Mouse (Mus musculus): ENCODE results near the gene Gm28308. TPM values are rescaled to one million over a fixed set of nuclear protein-coding genes. Genes with fewer than 3 reads are reported as not detected.

Gm28308 gene
- polyA plus RNA-seq, 1 experiment, result not detected

DNA sequence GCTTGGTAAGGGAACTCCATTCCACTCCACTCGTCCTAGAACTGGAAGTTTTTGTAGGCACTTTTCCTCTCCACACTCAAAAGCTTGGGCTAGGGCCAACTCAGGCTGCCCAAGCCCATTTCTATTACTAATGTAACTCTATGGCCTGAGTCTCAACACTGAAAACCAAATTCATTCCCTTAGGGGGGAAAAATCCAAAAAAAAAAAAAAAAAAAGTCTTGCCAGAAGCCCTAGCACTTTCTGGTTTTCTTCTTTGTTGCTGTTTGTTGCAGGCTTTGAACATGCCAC is 51.1 kb downstream of the Gm28308 start:
- no peak for DNase-seq (ENCODE audit: low read depth)

DNA sequence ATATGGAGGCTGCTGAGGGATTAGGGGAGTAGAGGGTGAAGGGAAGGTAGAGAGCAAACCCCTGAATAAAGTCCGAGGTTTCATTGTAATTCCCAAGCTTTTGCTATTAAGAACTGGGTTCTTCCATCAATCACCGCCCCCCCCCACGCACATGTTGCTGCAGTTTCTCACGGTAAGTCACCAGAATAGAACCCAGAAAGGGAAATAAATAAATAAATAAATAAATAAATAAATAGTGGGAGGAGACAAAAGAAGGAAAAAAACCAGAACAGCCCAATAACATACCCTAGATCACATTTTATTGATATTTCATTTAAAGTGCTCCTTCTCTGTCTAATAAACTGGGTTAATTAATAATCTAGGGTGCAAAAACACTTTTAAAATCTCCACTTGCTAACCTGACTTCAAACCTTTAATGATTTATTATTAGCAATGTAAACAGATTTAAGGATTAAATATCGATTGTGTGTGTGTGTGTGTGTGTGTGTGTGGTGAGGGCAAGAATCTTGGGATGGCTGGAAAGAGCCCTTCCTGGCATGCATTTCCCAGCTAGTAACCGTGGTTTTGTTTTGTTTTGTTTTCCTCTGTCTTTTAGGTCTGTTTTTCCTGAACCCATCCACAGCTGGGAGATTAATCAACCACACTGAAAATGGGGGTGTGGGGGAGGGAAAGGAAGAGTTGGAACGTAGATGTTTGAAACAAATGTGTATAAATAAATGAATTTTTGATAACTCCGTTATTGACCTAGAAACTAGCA is 51.6 kb downstream of the Gm28308 start:
- no peak for DNase-seq (ENCODE audit: low read depth)
- no peak for TF ChIP-seq POLR2A (IDR thresholded peaks at IDR 0.05; ENCODE audit: borderline replicate concordance, extremely low read depth, insufficient read depth, insufficient read length, poor library complexity, severe bottlenecking)
- no peak for TF ChIP-seq CTCF (IDR thresholded peaks at IDR 0.05; ENCODE audit: borderline replicate concordance, extremely low read depth, insufficient read depth, insufficient read length)

More for the DNA sequence above, 51.1 kb downstream of the Gm28308 start:
- no peak for TF ChIP-seq POLR2A (IDR thresholded peaks at IDR 0.05; ENCODE audit: borderline replicate concordance, extremely low read depth, insufficient read depth, insufficient read length, poor library complexity, severe bottlenecking)
- TF ChIP-seq CTCF (IDR thresholded peaks at IDR 0.05; ENCODE audit: borderline replicate concordance, extremely low read depth, insufficient read depth, insufficient read length), result no peak

DNA sequence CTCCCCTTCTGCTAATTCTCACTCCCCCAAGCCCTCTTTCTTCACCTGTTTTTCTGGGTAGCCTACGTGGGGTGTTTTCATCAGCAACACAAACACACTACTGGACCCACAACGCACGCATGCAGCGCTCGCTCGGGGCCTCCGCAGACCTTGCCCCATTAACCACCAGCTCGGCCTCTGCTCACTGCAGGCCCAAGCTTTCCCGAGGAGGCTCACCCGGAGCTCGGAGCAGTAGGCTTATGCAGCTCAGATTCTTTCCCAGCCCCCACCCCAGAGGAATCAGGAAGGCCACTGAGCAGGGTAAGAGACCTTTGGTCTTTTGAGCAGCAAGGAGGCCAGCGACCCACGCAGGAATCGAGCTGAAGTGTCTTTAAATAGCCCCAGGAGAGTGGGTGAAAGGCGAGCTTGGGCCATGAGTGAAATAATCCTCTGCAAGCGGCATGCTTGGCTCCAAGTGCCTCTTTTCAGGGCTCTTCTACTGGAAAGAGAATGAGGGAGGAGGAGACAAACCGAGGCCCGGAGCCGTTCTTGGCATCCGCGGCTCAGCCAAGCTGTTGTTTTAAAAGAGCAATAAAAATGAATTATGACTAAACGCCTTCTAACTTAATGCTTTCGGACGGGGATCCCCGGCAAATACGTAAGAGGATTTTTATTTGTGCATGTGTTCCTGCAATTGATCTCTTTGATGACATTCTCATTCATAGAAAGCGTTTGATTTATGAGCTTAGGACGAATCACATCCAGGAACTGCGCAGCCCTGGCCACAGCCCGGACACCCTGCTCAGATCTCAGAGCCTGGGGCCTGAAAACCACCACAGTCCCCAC is 52.4 kb downstream of the Gm28308 start:
- peak; percentile 61 for DNase-seq (ENCODE audit: low read depth)

DNA sequence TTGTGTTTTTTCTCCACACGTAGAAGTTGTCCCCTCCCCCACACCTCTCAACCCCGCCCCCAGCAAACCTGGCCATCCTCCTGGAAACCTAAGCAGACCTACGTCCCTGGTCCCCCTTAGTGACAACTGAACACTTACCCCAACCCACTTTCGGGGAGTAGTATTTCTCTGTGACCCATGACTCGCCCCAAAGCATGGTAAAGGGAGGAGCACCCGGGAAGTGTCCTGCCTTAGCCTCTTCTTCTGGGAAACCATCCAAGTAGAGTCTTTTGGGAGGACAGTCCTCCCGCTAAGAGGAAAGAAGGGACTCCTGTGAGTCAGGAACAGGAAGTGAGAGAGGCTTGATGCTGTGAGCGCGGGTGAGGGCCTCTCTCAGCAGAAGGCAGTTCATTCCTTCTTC is 53.2 kb downstream of the Gm28308 start:
- peak; percentile 11 for DNase-seq (ENCODE audit: low read depth)
- TF ChIP-seq CTCF (IDR thresholded peaks at IDR 0.05; ENCODE audit: borderline replicate concordance, extremely low read depth, insufficient read depth, insufficient read length), result no peak
- no peak for TF ChIP-seq POLR2A (IDR thresholded peaks at IDR 0.05; ENCODE audit: borderline replicate concordance, extremely low read depth, insufficient read depth, insufficient read length, poor library complexity, severe bottlenecking)

More for the DNA sequence above, 52.4 kb downstream of the Gm28308 start:
- TF ChIP-seq CTCF (IDR thresholded peaks at IDR 0.05; ENCODE audit: borderline replicate concordance, extremely low read depth, insufficient read depth, insufficient read length), result no peak
- no peak for TF ChIP-seq POLR2A (IDR thresholded peaks at IDR 0.05; ENCODE audit: borderline replicate concordance, extremely low read depth, insufficient read depth, insufficient read length, poor library complexity, severe bottlenecking)

DNA sequence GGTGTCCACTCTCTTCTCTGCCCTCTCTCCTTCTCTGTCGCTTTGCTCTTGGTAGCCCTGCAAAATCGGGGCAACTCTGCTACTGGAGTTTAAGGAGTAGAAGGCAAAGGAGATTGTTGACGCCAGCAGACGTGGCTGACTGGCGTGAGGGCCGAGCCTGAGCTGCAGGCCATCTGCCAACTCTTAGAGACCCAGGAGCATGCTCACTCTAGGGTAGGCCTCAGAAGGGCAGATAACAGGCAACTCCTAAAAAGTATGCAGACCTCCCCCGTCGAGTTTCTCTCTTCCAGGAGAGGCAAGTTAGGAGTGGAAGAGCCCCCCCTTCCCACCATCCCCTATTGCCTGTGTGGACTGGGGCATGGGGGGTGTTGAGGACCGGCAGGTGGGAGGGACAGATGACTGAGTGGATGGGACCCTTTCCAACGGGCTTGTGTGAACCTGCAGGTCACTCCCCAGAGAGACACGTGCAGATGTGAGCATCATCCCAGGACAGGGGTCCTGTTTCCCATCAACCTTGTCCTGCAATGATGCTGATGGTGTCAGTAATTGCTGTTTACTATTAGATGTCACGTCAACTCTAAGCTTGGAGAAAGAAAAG is 53.9 kb downstream of the Gm28308 start:
- peak; percentile 17 for DNase-seq (ENCODE audit: low read depth)
- TF ChIP-seq CTCF (IDR thresholded peaks at IDR 0.05; ENCODE audit: borderline replicate concordance, extremely low read depth, insufficient read depth, insufficient read length), result no peak
- no peak for TF ChIP-seq POLR2A (IDR thresholded peaks at IDR 0.05; ENCODE audit: borderline replicate concordance, extremely low read depth, insufficient read depth, insufficient read length, poor library complexity, severe bottlenecking)

DNA sequence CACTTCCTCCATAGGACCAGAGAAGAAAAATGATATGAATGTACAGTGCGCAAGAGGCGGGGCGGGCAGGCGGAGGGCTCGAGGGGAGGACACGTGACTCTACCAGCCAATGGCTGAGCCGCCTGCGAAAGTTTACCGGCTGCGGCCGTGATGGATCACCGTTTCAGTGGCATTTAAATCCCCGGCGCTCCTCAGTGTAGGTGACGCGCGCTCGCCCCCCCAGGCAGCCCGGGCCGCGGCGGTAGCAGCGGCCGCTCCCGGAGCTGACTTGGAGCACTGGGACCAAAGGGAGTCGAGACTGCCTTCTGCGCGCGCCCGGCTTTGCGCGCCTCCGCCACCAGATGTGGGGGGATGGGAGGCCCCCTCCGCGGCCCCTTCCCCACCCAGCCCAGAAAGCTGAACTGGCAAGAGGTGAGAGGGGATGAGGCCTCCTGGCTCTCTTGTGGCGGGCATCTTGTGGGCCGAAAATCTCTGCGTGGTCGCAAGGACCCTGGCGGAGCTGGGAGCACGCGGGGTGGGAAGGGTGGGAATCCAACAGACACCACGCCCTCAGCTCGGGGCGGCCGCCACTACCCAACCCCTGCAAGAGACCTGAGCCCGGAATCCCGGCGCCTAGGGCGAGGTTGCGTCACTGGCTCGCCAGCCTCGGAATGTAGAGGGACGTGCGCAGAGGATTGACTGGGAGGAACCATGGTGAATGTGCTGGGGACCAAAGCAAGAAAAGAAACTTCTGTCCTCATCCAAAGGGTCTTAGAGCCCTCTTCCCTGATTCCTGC is 54.7 kb downstream of the Gm28308 start, which contains the start of gene Hoxa1:
Gene Hoxa1, minus strand, starts transcription at position 42 of the 776 bp plus-strand sequence.
- TF ChIP-seq CTCF (IDR thresholded peaks at IDR 0.05; ENCODE audit: borderline replicate concordance, extremely low read depth, insufficient read depth, insufficient read length), result no peak

DNA sequence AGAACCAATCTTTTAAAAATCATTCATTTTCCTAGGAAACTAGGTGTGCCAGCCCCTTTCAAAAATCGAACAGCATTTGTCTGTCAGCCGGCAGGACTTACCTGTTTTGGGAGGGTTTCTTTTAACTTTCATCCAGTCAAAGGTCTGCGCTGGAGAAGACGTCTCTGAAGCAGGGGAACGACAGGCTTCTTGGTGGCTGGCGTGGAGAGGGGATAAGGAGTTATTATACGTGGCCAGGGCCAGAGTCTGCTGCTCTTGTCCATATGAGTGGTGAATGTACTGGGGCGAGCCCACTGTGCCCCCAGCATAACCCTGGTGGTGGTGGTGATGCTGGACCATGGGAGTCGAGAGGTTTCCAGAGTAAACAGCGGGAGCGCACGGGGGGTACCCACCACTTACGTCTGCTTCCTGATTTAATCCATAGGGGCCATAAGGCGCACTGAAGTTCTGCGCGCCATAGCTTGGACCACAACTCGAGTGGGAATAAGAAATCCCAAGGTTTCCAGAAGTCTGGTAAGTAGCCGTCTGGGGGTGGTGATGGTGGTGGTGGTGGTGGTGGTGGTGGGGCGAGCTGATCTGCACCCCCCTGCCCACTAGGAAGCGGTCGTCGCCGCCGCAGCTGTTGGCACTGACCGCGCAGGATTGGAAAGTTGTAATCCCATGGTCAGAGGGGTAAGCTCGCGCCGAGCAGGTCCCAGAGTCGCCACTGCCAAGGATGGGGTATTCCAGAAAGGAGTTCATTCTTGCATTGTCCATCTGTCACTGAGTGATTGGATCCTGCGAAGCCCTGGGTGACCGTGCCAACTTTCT is 55.5 kb downstream of the Gm28308 start:
- no peak for DNase-seq (ENCODE audit: low read depth)

More for the DNA sequence above, 54.7 kb downstream of the Gm28308 start, which contains the start of gene Hoxa1:
- peak; percentile 77 for DNase-seq (ENCODE audit: low read depth)

DNA sequence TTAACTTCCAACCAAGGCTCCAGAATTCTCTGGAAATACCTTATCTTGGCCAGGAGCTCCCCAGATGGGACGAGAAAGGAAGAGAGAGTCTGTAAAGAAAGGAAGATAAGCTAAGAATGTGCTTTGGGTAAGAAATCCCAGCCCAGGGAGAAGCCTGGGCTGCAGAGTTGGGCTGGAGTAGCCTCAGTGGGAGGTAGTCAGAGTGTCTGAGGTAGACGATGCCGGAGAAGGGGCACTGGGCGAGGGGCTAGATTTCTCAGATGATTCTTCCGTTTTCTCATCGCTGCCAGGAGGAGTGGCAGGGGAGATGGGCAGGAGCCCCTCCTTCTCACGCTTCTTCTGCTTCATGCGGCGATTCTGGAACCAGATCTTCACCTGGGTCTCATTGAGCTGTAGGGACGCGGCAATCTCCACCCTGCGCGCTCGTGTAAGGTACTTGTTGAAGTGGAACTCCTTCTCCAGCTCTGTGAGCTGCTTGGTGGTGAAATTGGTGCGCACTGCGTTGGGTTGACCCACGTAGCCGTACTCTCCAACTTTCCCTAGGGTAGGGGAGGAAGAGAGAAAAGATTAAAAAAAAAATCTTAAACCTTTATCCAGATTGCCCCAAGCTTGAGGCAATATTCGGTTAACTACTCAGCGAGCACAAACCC is 56.5 kb downstream of the Gm28308 start:
- no peak for TF ChIP-seq POLR2A (IDR thresholded peaks at IDR 0.05; ENCODE audit: borderline replicate concordance, extremely low read depth, insufficient read depth, insufficient read length, poor library complexity, severe bottlenecking)
- no peak for TF ChIP-seq CTCF (IDR thresholded peaks at IDR 0.05; ENCODE audit: borderline replicate concordance, extremely low read depth, insufficient read depth, insufficient read length)
- DNase-seq (ENCODE audit: low read depth), result no peak

More for the DNA sequence above, 55.5 kb downstream of the Gm28308 start:
- TF ChIP-seq CTCF (IDR thresholded peaks at IDR 0.05; ENCODE audit: borderline replicate concordance, extremely low read depth, insufficient read depth, insufficient read length) (no peak), POLR2A (IDR thresholded peaks at IDR 0.05; ENCODE audit: borderline replicate concordance, extremely low read depth, insufficient read depth, insufficient read length, poor library complexity, severe bottlenecking) (no peak)

DNA sequence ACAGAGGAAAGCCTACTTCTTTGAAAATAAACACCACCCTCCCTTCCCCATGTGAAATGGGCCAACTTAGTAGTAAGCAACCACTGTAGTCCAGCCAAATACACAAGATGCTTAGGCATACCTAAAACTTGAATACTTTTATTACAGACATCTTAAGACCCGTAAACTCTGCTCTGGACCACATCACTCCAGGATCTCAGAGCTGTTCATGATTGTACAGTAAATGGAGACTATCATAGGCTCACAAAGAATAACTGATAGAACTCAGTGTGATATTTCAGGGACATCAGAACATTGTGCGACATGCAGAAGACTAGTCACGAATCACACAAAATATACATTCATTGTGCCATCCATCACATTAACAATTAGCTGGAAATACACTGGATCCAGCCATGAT is 57.7 kb downstream of the Gm28308 start:
- TF ChIP-seq CTCF (IDR thresholded peaks at IDR 0.05; ENCODE audit: borderline replicate concordance, extremely low read depth, insufficient read depth, insufficient read length) (no peak), POLR2A (IDR thresholded peaks at IDR 0.05; ENCODE audit: borderline replicate concordance, extremely low read depth, insufficient read depth, insufficient read length, poor library complexity, severe bottlenecking) (no peak)
- peak; percentile 4 for DNase-seq (ENCODE audit: low read depth)

DNA sequence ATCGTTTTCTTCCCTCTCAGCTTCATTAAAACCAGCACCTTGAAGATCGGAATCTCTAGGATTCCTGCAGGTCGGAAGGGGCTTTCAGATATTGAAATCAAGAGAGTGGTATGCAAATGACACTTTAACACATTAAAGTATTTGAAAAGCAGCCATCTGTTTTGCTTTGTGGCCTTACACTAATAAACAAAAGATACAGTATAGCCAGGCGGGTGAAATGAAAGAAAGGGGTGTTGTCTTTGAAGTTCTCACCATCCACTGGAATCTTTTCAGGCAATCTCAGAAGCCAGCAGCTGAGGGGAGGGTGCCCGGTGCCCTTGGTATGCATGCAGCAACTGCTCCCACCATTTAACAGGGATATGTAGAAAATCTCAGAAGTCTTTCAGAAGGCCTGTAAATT is 59.1 kb downstream of the Gm28308 start:
- DNase-seq (ENCODE audit: low read depth), result peak; percentile 35
- no peak for TF ChIP-seq CTCF (IDR thresholded peaks at IDR 0.05; ENCODE audit: borderline replicate concordance, extremely low read depth, insufficient read depth, insufficient read length)
- TF ChIP-seq POLR2A (IDR thresholded peaks at IDR 0.05; ENCODE audit: borderline replicate concordance, extremely low read depth, insufficient read depth, insufficient read length, poor library complexity, severe bottlenecking), result no peak
